Mouse (Mus musculus): ENCODE results near the gene Rbfox2. TPM values are rescaled to one million over a fixed set of nuclear protein-coding genes. Genes with fewer than 3 reads are reported as not detected.
"Not testable (repeated sequence)": the region's sequence is repeated elsewhere in the genome, so short reads cannot be mapped to it uniquely, and the experiment has no call there.

Rbfox2 gene
- polyA plus RNA-seq, 1 experiment from 2014 or later = 97.4 TPM

- WGBS = 48% methylated on average over 2 of the region's 2 CpGs
- Histone ChIP-seq H3K9me3 (ENCODE audit: control insufficient read depth, low read length) (no peaks in the 10 kb centered on the region), H3K36me3 (ENCODE audit: control insufficient read depth, insufficient read depth, low read length) (no peaks in the 10 kb centered on the region), H3K9ac (ENCODE audit: low read depth, low read length) (no peak overlapping the region), H3K27me3 (replicated peaks; ENCODE audit: control insufficient read depth, insufficient read depth, low read length) (no peaks in the 10 kb centered on the region), H3K27ac (replicated peaks; ENCODE audit: low read depth, low read length) (no peak overlapping the region), H3K4me1 (ENCODE audit: control insufficient read depth, insufficient read depth, low read length) (peaks cover 10% of the 10 kb centered on the region), H3K4me2 (ENCODE audit: low read depth, low read length) (no peak overlapping the region), H3K4me3 (ENCODE audit: low read depth, low read length) (no peak overlapping the region)
- ATAC-seq (ENCODE audit: low read depth) = no peak
- DNase-seq (ENCODE audit: low spot score) = no peak
These were observed 31.2 kb downstream of the Rbfox2 start for GRCm38 (mm10) chr15:77275572-77275971.

- WGBS = 87% methylated on average over 6 of the region's 6 CpGs
These were observed 32.9 kb downstream of the Rbfox2 start for GRCm38 (mm10) chr15:77273947-77274346.

GRCm38 (mm10) chr15:77271285-77271684, 35.5 kb downstream of the Rbfox2 start:
- no peaks in the 10 kb centered on the region for H3K27me3 ChIP-seq (replicated peaks; ENCODE audit: control insufficient read depth, insufficient read depth, low read length)
- no peaks in the 10 kb centered on the region for H3K36me3 ChIP-seq (ENCODE audit: control insufficient read depth, insufficient read depth, low read length)
- H3K4me3 ChIP-seq (ENCODE audit: low read depth, low read length) = no peak overlapping the region
- H3K9me3 ChIP-seq (ENCODE audit: control insufficient read depth, low read length) = no peaks in the 10 kb centered on the region
- DNase-seq (ENCODE audit: low spot score) = no peak
- no peak overlapping the region for H3K27ac ChIP-seq (replicated peaks; ENCODE audit: low read depth, low read length)
- no peak for ATAC-seq (ENCODE audit: low read depth)
- 88% methylated on average over 5 of the region's 5 CpGs for WGBS
- peaks cover 28% of the 10 kb centered on the region for H3K4me1 ChIP-seq (ENCODE audit: control insufficient read depth, insufficient read depth, low read length)
- no peak overlapping the region for H3K4me2 ChIP-seq (ENCODE audit: low read depth, low read length)
- H3K9ac ChIP-seq (ENCODE audit: low read depth, low read length) = no peak overlapping the region

More at GRCm38 (mm10) chr15:77273947-77274346, 32.9 kb downstream of the Rbfox2 start:
- Histone ChIP-seq H3K9me3 (ENCODE audit: control insufficient read depth, low read length) (no peaks in the 10 kb centered on the region), H3K27me3 (replicated peaks; ENCODE audit: control insufficient read depth, insufficient read depth, low read length) (no peaks in the 10 kb centered on the region), H3K27ac (replicated peaks; ENCODE audit: low read depth, low read length) (no peak overlapping the region), H3K4me3 (ENCODE audit: low read depth, low read length) (no peak overlapping the region), H3K4me2 (ENCODE audit: low read depth, low read length) (no peak overlapping the region), H3K36me3 (ENCODE audit: control insufficient read depth, insufficient read depth, low read length) (no peaks in the 10 kb centered on the region), H3K9ac (ENCODE audit: low read depth, low read length) (no peak overlapping the region), H3K4me1 (ENCODE audit: control insufficient read depth, insufficient read depth, low read length) (peaks cover 5% of the 10 kb centered on the region; the same call in 1 of the 2 replicates)
- DNase-seq (ENCODE audit: low spot score) (no peak), ATAC-seq (ENCODE audit: low read depth) (no peak)

- not testable (repeated sequence) for H3K27ac ChIP-seq (replicated peaks; ENCODE audit: low read depth, low read length); H3K27me3 ChIP-seq (replicated peaks; ENCODE audit: control insufficient read depth, insufficient read depth, low read length); H3K9me3 ChIP-seq (ENCODE audit: control insufficient read depth, low read length); H3K9ac ChIP-seq (ENCODE audit: low read depth, low read length); H3K4me2 ChIP-seq (ENCODE audit: low read depth, low read length); H3K36me3 ChIP-seq (ENCODE audit: control insufficient read depth, insufficient read depth, low read length); H3K4me3 ChIP-seq (ENCODE audit: low read depth, low read length); ATAC-seq (ENCODE audit: low read depth); DNase-seq (ENCODE audit: low spot score)
- H3K4me1 ChIP-seq (ENCODE audit: control insufficient read depth, insufficient read depth, low read length) = peaks cover 27% of the 10 kb centered on the region
- 85% methylated on average over 1 of the region's 1 CpGs for WGBS
These were observed 37.3 kb downstream of the Rbfox2 start for GRCm38 (mm10) chr15:77269496-77269895.

GRCm38 (mm10) chr15:77268415-77268814, 38.4 kb downstream of the Rbfox2 start:
- ATAC-seq (ENCODE audit: low read depth) = no peak
- DNase-seq (ENCODE audit: low spot score) = no peak
- Histone ChIP-seq H3K9me3 (ENCODE audit: control insufficient read depth, low read length) (no peaks in the 10 kb centered on the region), H3K36me3 (ENCODE audit: control insufficient read depth, insufficient read depth, low read length) (no peaks in the 10 kb centered on the region), H3K27ac (replicated peaks; ENCODE audit: low read depth, low read length) (peak overlapping the region; percentile 61), H3K9ac (ENCODE audit: low read depth, low read length) (no peak overlapping the region), H3K4me1 (ENCODE audit: control insufficient read depth, insufficient read depth, low read length) (peaks cover 26% of the 10 kb centered on the region), H3K4me2 (ENCODE audit: low read depth, low read length) (no peak overlapping the region), H3K27me3 (replicated peaks; ENCODE audit: control insufficient read depth, insufficient read depth, low read length) (no peaks in the 10 kb centered on the region), H3K4me3 (ENCODE audit: low read depth, low read length) (no peak overlapping the region)
- WGBS = 54% methylated on average over 3 of the region's 3 CpGs

GRCm38 (mm10) chr15:77265318-77265717, 41.5 kb downstream of the Rbfox2 start:
- no peak overlapping the region for H3K9ac ChIP-seq (ENCODE audit: low read depth, low read length)
- H3K36me3 ChIP-seq (ENCODE audit: control insufficient read depth, insufficient read depth, low read length) = no peaks in the 10 kb centered on the region
- peaks cover 26% of the 10 kb centered on the region for H3K4me1 ChIP-seq (ENCODE audit: control insufficient read depth, insufficient read depth, low read length)
- H3K4me2 ChIP-seq (ENCODE audit: low read depth, low read length) = no peak overlapping the region
- H3K27me3 ChIP-seq (replicated peaks; ENCODE audit: control insufficient read depth, insufficient read depth, low read length) = no peaks in the 10 kb centered on the region
- no peak overlapping the region for H3K27ac ChIP-seq (replicated peaks; ENCODE audit: low read depth, low read length)
- ATAC-seq (ENCODE audit: low read depth) (no peak), DNase-seq (ENCODE audit: low spot score) (no peak)
- no peaks in the 10 kb centered on the region for H3K9me3 ChIP-seq (ENCODE audit: control insufficient read depth, low read length)
- H3K4me3 ChIP-seq (ENCODE audit: low read depth, low read length) = no peak overlapping the region
- 38% methylated on average over 4 of the region's 4 CpGs for WGBS

GRCm38 (mm10) chr15:77264314-77264713, 42.5 kb downstream of the Rbfox2 start:
- no peak overlapping the region for H3K4me2 ChIP-seq (ENCODE audit: low read depth, low read length)
- no peaks in the 10 kb centered on the region for H3K36me3 ChIP-seq (ENCODE audit: control insufficient read depth, insufficient read depth, low read length)
- peaks cover 29% of the 10 kb centered on the region for H3K4me1 ChIP-seq (ENCODE audit: control insufficient read depth, insufficient read depth, low read length)
- no peaks in the 10 kb centered on the region for H3K27me3 ChIP-seq (replicated peaks; ENCODE audit: control insufficient read depth, insufficient read depth, low read length)
- H3K4me3 ChIP-seq (ENCODE audit: low read depth, low read length) = no peak overlapping the region
- no peak for DNase-seq (ENCODE audit: low spot score)
- no peaks in the 10 kb centered on the region for H3K9me3 ChIP-seq (ENCODE audit: control insufficient read depth, low read length)
- H3K27ac ChIP-seq (replicated peaks; ENCODE audit: low read depth, low read length) = no peak overlapping the region
- WGBS = 92% methylated on average over 5 of the region's 5 CpGs
- H3K9ac ChIP-seq (ENCODE audit: low read depth, low read length) = no peak overlapping the region
- no peak for ATAC-seq (ENCODE audit: low read depth)

- peaks cover 35% of the 10 kb centered on the region for H3K4me1 ChIP-seq (ENCODE audit: control insufficient read depth, insufficient read depth, low read length)
- H3K27me3 ChIP-seq (replicated peaks; ENCODE audit: control insufficient read depth, insufficient read depth, low read length) = no peaks in the 10 kb centered on the region
- 91% methylated on average over 2 of the region's 2 CpGs for WGBS
- no peaks in the 10 kb centered on the region for H3K9me3 ChIP-seq (ENCODE audit: control insufficient read depth, low read length)
- H3K4me2 ChIP-seq (ENCODE audit: low read depth, low read length) = no peak overlapping the region
- no peak for ATAC-seq (ENCODE audit: low read depth)
- H3K4me3 ChIP-seq (ENCODE audit: low read depth, low read length) = no peak overlapping the region
- no peak overlapping the region for H3K9ac ChIP-seq (ENCODE audit: low read depth, low read length)
- no peaks in the 10 kb centered on the region for H3K36me3 ChIP-seq (ENCODE audit: control insufficient read depth, insufficient read depth, low read length)
- H3K27ac ChIP-seq (replicated peaks; ENCODE audit: low read depth, low read length) = no peak overlapping the region
- no peak for DNase-seq (ENCODE audit: low spot score)
These were observed 44.0 kb downstream of the Rbfox2 start for GRCm38 (mm10) chr15:77262782-77263181.

- peak overlapping the region; percentile 34 for H3K4me2 ChIP-seq (ENCODE audit: low read depth, low read length)
- no peaks in the 10 kb centered on the region for H3K27me3 ChIP-seq (replicated peaks; ENCODE audit: control insufficient read depth, insufficient read depth, low read length)
- H3K4me1 ChIP-seq (ENCODE audit: control insufficient read depth, insufficient read depth, low read length) = peaks cover 58% of the 10 kb centered on the region
- H3K4me3 ChIP-seq (ENCODE audit: low read depth, low read length) = peak overlapping the region; percentile 13; the same call in 1 of the 2 replicates
- H3K36me3 ChIP-seq (ENCODE audit: control insufficient read depth, insufficient read depth, low read length) = no peaks in the 10 kb centered on the region
- peak; percentile 79 for ATAC-seq (ENCODE audit: low read depth)
- DNase-seq (ENCODE audit: low spot score) = peak; percentile 94
- 9% methylated on average over 6 of the region's 6 CpGs for WGBS
- peak overlapping the region; percentile 85 for H3K27ac ChIP-seq (replicated peaks; ENCODE audit: low read depth, low read length)
- H3K9ac ChIP-seq (ENCODE audit: low read depth, low read length) = no peak overlapping the region
- no peaks in the 10 kb centered on the region for H3K9me3 ChIP-seq (ENCODE audit: control insufficient read depth, low read length)
These were observed 49.2 kb downstream of the Rbfox2 start for GRCm38 (mm10) chr15:77257437-77258229.

All from embryonic facial prominence, embryonic 14.5 days (tissue).